ENCODE assay signal across 23 mouse cellular contexts in the genomic region with DNA sequence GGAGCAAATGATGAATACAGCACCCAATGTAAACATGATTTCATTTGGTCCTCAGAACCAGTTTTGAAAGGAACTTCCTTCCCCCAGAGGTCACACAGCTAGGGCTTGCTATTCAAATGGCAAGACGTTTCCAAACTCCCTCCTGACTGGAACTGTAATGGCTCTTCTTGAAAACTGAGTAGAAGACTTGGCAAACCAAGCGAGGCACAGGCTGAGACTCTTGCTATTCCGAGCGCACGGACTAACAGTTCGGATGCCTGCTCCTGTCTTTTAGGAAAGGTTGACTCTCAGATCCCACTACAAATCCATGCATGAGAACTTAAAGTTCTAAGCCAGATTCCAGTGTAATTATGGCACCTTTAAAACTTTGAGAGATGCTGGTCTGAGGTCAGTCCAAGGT.
DNase-seq lines count a peak whose midpoint lies in the region.
"Had no signal": no experiment of that assay in that cellular context is flagged by ENCODE, and none has a peak within 500 bp of the region (broad histone marks: within the 10 kb centered on the region; RNA-seq: fewer than 3 reads in every experiment).

No protein-coding gene starts in this region.

- no peaks in the 10 kb centered on the region for H3K27me3 ChIP-seq in embryonic facial prominence, embryonic 10.5 days (replicated peaks; ENCODE audit: low read depth, poor library complexity, severe bottlenecking)
- H3K27me3 ChIP-seq: CH12.LX; embryonic facial prominence, embryonic 13.5 days; embryonic facial prominence, embryonic 15.5 days; forebrain, embryonic 12.5 days; Patski had no signal

- no peaks in the 10 kb centered on the region for H3K9me3 ChIP-seq in embryonic facial prominence, embryonic 10.5 days
- H3K9me3 ChIP-seq: embryonic facial prominence, embryonic 13.5 days; embryonic facial prominence, embryonic 15.5 days; forebrain, embryonic 10.5 days; forebrain, embryonic 12.5 days had no signal

- no peak overlapping the region; the same call in 1 of the 2 replicates for H3K27ac ChIP-seq in embryonic facial prominence, embryonic 10.5 days (replicated peaks)
- H3K27ac ChIP-seq: embryonic facial prominence, embryonic 13.5 days; embryonic facial prominence, embryonic 15.5 days; forebrain, embryonic 10.5 days; forebrain, embryonic 12.5 days had no signal

- no peak overlapping the region for H3K4me3 ChIP-seq in embryonic facial prominence, embryonic 10.5 days
- H3K4me3 ChIP-seq: embryonic facial prominence, embryonic 13.5 days; embryonic facial prominence, embryonic 15.5 days; erythroblast, embryonic 14.5 days; forebrain, embryonic 10.5 days; forebrain, embryonic 12.5 days had no signal

- peak; percentile 56 for DNase-seq in gastrocnemius, adult 18-20 months (ENCODE audit: low spot score)
- DNase-seq in gastrocnemius, postnatal 10 days = no peak
- DNase-seq in gastrocnemius, postnatal 25 days = peak; percentile 23
- no peak for DNase-seq in gastrocnemius, postnatal 4 days (ENCODE audit: low spot score in 2 of 2)
- DNase-seq in embryonic facial prominence, embryonic 10.5 days (ENCODE audit: low spot score) = peak; percentile 6
- no peak for DNase-seq in kidney, postnatal 10 days
- DNase-seq: adrenal gland, adult 8-10 months; adrenal gland, postnatal 14 days; adrenal gland, postnatal 36 days; B cell, adult 2 months; cerebellum, adult 11-12 months; cerebellum, adult 2 months; cerebellum, adult 9-10 months; cerebellum, postnatal 10 days; cerebellum, postnatal 25 days had no signal

- 79% methylated on average over 6 of the region's 6 CpGs for whole genome bisulfite sequencing in embryonic facial prominence, embryonic 10.5 days

- no peaks in the 10 kb centered on the region for H3K36me3 ChIP-seq in embryonic facial prominence, embryonic 10.5 days (replicated peaks)
- H3K36me3 ChIP-seq: embryonic facial prominence, embryonic 13.5 days; embryonic facial prominence, embryonic 15.5 days; forebrain, embryonic 10.5 days; forebrain, embryonic 12.5 days; G1E had no signal

- H3K4me1 ChIP-seq in embryonic facial prominence, embryonic 10.5 days = peaks cover 38% of the 10 kb centered on the region

Comparison
In these comparisons a context has a peak if more than half of its experiments do, and no peak if none do; other contexts are left out.
1. DNase-seq: peak in gastrocnemius, adult 18-20 months (single experiment), gastrocnemius, postnatal 25 days (single experiment) and embryonic facial prominence, embryonic 10.5 days (single experiment); none in gastrocnemius, postnatal 10 days (single experiment), gastrocnemius, postnatal 4 days (0 of 2) and kidney, postnatal 10 days (single experiment).